Mouse (Mus musculus) MEL (cell line): ENCODE measurements around the gene Slc17a7. TPM values are rescaled to one million over a fixed set of nuclear protein-coding genes. Genes with fewer than 3 reads are reported as not detected.

Source experiments
- DNase-seq: peaks from one replicate; pipeline ENCODE4 v3.0.0; 2011; ENCODE audit warnings: low read depth, low spot score
- H3K27ac ChIP-seq: 2 replicates; pipeline ENCODE4 v1.5.1; 2012; ENCODE audit warnings: low read depth, mild to moderate bottlenecking, control low read depth, low read length, moderate library complexity; ENCODE audit not compliant: control insufficient read depth
- H3K27me3 ChIP-seq, 2 experiments: fragments of 150-350 bp in 1 of 2; sonication (generic) in 1 of 2; 2 replicates each; pipeline ENCODE4 v1.6.1; 2012; ENCODE audit warnings: low read length in 2 of 2, mild to moderate bottlenecking in 2 of 2, improper control_type of control experiment in 1 of 2, moderate library complexity in 1 of 2; ENCODE audit not compliant: insufficient read depth in 2 of 2, control insufficient read depth in 1 of 2
- H3K36me3 ChIP-seq, 2 experiments: 2 replicates each; pipeline ENCODE4 v1.6.1; 2012 to 2014; ENCODE audit warnings: low read length in 2 of 2, improper control_type of control experiment in 1 of 2, inconsistent platforms in 1 of 2, mild to moderate bottlenecking in 1 of 2; ENCODE audit not compliant: insufficient read depth in 2 of 2, control insufficient read depth in 1 of 2
- H3K4me1 ChIP-seq, 2 experiments: fragments of 150-350 bp in 1 of 2; sonication (generic) in 1 of 2; 2 replicates each; pipeline ENCODE4 v1.6.1; 2012; ENCODE audit warnings: low read length in 2 of 2, improper control_type of control experiment in 1 of 2, mild to moderate bottlenecking in 1 of 2; ENCODE audit not compliant: insufficient read depth in 2 of 2, control insufficient read depth in 1 of 2
- H3K4me3 ChIP-seq, 2 experiments: fragments of 150-350 bp in 1 of 2; sonication (generic) in 1 of 2; 2 replicates each; pipeline ENCODE4 v1.5.1; 2012; ENCODE audit warnings: low read depth in 2 of 2, low read length in 2 of 2, mild to moderate bottlenecking in 2 of 2, moderate library complexity in 2 of 2, control low read depth in 1 of 2, improper control_type of control experiment in 1 of 2; ENCODE audit not compliant: control insufficient read depth in 1 of 2, insufficient read depth in 1 of 2
- H3K79me2 ChIP-seq: 2 replicates; pipeline ENCODE4 v1.6.1; 2012; ENCODE audit warnings: mild to moderate bottlenecking, low read length, moderate library complexity; ENCODE audit not compliant: control insufficient read depth, poor library complexity, insufficient read depth
- H3K9ac ChIP-seq: 2 replicates; pipeline ENCODE4 v1.6.1; 2012; ENCODE audit warnings: low read depth, mild to moderate bottlenecking, control low read depth, low read length, moderate library complexity; ENCODE audit not compliant: control insufficient read depth, poor library complexity, severe bottlenecking
- H3K9me3 ChIP-seq: fragments of 150-350 bp; sonication (generic); replicated peaks from 2 replicates; pipeline ENCODE4 v1.6.1; 2012; ENCODE audit warnings: mild to moderate bottlenecking, low read length, improper control_type of control experiment, moderate library complexity; ENCODE audit not compliant: insufficient read depth
- CHD2 ChIP-seq: IDR thresholded peaks from 2 replicates; pipeline ENCODE4 v1.6.1; 2011; ENCODE audit warnings: low read length, improper control_type of control experiment
- CTCF ChIP-seq, 3 experiments: IDR thresholded peaks in 2 of 3; conservative IDR thresholded peaks in 1 of 3; 2 replicates each; pipeline ENCODE4 v1.5.1; 2011 to 2012; ENCODE audit warnings: low read length in 3 of 3, low read depth in 2 of 3, mild to moderate bottlenecking in 2 of 3, improper control_type of control experiment in 1 of 3, inconsistent platforms in 1 of 3, mixed read lengths in 1 of 3, moderate library complexity in 1 of 3; ENCODE audit not compliant: control insufficient read depth in 1 of 3, insufficient read depth in 1 of 3, poor library complexity in 1 of 3, severe bottlenecking in 1 of 3
- ETS1 ChIP-seq: IDR thresholded peaks from 2 replicates; pipeline ENCODE4 v1.6.1; 2012; ENCODE audit warnings: low read depth, mild to moderate bottlenecking, inconsistent platforms, low read length, improper control_type of control experiment, moderate library complexity
- JUND ChIP-seq: IDR thresholded peaks from 2 replicates; pipeline ENCODE4 v1.6.1; 2011; ENCODE audit warnings: low read depth, mild to moderate bottlenecking, improper control_type of control experiment, low read length
- MEF2A ChIP-seq: IDR thresholded peaks from 2 replicates; pipeline ENCODE4 v1.6.1; 2014; ENCODE audit warnings: low read depth, mild to moderate bottlenecking, inconsistent platforms, low read length, improper control_type of control experiment; ENCODE audit not compliant: poor library complexity, insufficient replicate concordance, severe bottlenecking; ENCODE audit errors: extremely low read depth
- NRF1 ChIP-seq: IDR thresholded peaks from 2 replicates; pipeline ENCODE4 v1.6.1; 2014; ENCODE audit warnings: low read depth, mild to moderate bottlenecking, inconsistent platforms, low read length, improper control_type of control experiment, moderate library complexity; ENCODE audit not compliant: poor library complexity, insufficient read depth, severe bottlenecking
- POLR2A ChIP-seq, 2 experiments: IDR thresholded peaks; 2 replicates each; pipeline ENCODE4 v1.6.1; 2011 to 2012; ENCODE audit warnings: low read length in 2 of 2, mild to moderate bottlenecking in 2 of 2, control low read depth in 1 of 2, improper control_type of control experiment in 1 of 2, low read depth in 1 of 2, moderate library complexity in 1 of 2; ENCODE audit not compliant: control insufficient read depth in 1 of 2, insufficient read depth in 1 of 2, poor library complexity in 1 of 2
- SMC3 ChIP-seq: IDR thresholded peaks from 2 replicates; pipeline ENCODE4 v1.6.1; 2011; ENCODE audit warnings: low read depth, low read length, improper control_type of control experiment
- UBTF ChIP-seq: IDR thresholded peaks from 2 replicates; pipeline ENCODE4 v1.6.1; 2012; ENCODE audit warnings: low read depth, mild to moderate bottlenecking, inconsistent platforms, low read length, improper control_type of control experiment, moderate library complexity, borderline replicate concordance; ENCODE audit not compliant: insufficient read depth
- polyA plus RNA-seq, 2 experiments: library from polyadenylated mRNA; stranded (reverse) in 1 of 2; unstranded in 1 of 2; fragments of >175 nt in 1 of 2; fragments of >200 nt in 1 of 2; gene quantifications; 2 replicates each; pipeline versions ENCODE4 v1.2.1 to v1.2.4; 2012; ENCODE audit warnings: low replicate concordance in 2 of 2, low read depth in 1 of 2; ENCODE audit not compliant: insufficient read length in 2 of 2, insufficient read depth in 1 of 2, missing spikeins in 1 of 2
- total RNA-seq: library from RNA; depleted of rRNA; stranded (reverse); fragments of 300-350 nt; gene quantifications from 2 replicates; pipeline ENCODE4 v1.2.3, GENCODE M21; 2012

Slc17a7 gene
- total and polyA plus RNA-seq, 3 experiments = 0.23 to 1.0 TPM; not detected in 1

DNA sequence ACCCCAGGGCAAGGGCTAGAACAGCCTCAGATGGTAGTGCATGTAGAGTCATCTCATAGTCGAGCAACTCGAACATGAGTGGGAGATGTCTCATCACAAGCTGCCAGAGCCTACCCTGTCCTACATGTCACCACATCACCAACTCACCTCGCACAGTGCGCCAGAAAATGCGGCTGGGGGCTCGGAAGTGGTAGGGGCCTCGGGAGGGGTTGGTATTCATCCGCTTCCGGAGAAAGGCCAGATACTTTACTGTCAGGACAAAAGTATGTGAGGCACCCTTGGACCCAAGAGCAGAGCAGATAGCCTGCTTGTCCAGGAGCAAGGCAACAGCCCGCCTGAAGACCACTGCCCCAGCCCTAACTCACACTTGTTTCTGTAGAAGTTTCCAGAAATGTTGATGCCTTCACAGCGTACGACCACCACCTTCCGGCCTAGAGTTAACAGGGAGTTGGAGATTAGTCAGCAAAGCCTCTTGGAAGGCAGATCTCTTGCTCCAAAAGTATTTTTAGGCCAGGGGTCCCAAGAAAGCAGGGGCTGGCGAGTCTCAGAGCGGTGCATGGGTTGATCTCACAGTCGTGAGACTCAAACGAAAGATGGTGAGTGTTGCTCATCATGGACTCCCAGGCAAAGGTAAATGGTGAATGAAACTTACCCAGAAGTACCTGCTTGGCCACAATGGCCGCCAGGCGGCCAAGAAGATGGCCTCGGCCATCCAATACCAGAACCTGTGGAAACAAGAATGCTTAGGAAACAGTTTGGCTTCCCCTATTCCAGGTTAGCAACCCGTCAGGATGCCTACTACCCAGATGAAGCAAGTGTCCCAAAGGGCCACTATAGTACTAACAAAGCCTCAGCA is 36.7 kb upstream of the Slc17a7 start:
- TF ChIP-seq MEF2A (no peak), CHD2 (no peak), POLR2A (IDR thresholded peaks at IDR 0.05; ENCODE audit: control insufficient read depth in 1 of 2, insufficient read depth in 1 of 2, low read depth in 1 of 2, low read length in 2 of 2, poor library complexity in 1 of 2) (peak in 1 of 2 experiments; percentile 50; a peak in 1 of 4 replicates), ETS1 (no peak), SMC3 (no peak), UBTF (no peak), CTCF (IDR thresholded peaks at IDR 0.05 in 2 of 3, conservative IDR thresholded peaks at IDR 0.05 in 1 of 3; ENCODE audit: control insufficient read depth in 1 of 3, insufficient read depth in 1 of 3, low read depth in 2 of 3, low read length in 3 of 3, poor library complexity in 1 of 3, severe bottlenecking in 1 of 3) (peak in 1 of 3 experiments; percentile 23; a peak in 1 of 6 replicates), NRF1 (no peak), JUND (no peak)
- peak; percentile 57 for DNase-seq
- H3K4me3 ChIP-seq = peak overlapping the region; percentile 87 to 91
- H3K9me3 ChIP-seq = no peaks in the 10 kb centered on the region
- H3K9ac ChIP-seq = peak overlapping the region; percentile 97
- H3K27me3 ChIP-seq = no peaks in the 10 kb centered on the region
- H3K36me3 ChIP-seq = peaks cover 14 to 18% of the 10 kb centered on the region in 2 experiments
- peaks cover 64% of the 10 kb centered on the region for H3K79me2 ChIP-seq
- peaks cover 0 to 13% of the 10 kb centered on the region in 2 experiments; a peak in 2 of 4 replicates for H3K4me1 ChIP-seq
- peak overlapping the region; percentile 93 for H3K27ac ChIP-seq

DNA sequence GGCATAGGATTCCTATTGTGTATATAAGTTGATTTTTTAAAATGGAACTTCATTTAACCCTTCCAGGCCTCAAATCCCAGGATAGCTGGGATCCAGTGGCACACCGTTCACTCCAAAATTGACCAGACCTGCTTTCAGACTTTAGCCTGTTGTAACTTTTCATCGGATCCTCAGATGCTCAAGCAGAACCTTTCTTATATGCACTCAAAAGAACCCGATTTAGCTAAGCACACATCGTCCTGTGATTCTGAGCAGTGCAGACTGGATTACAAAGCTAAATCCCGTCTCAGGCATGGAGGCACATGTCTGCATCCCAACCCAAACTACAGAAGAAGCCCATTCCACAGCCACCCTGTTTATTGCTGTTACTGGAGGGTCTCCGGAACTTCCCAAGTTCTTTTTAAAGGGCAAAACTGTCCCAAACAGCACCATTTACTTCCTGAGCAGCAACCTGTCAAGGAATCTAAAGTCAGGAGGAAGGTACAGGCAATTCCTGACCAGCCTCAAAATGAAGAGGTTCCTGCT is 36.0 kb upstream of the Slc17a7 start:
- peak overlapping the region; percentile 97 for H3K9ac ChIP-seq
- peak overlapping the region; percentile 93 for H3K27ac ChIP-seq
- peaks cover 12% of the 10 kb centered on the region in 2 experiments for H3K36me3 ChIP-seq
- H3K79me2 ChIP-seq = peaks cover 58% of the 10 kb centered on the region
- no peaks in the 10 kb centered on the region for H3K27me3 ChIP-seq
- TF ChIP-seq POLR2A (IDR thresholded peaks at IDR 0.05; ENCODE audit: control insufficient read depth in 1 of 2, insufficient read depth in 1 of 2, low read depth in 1 of 2, low read length in 2 of 2, poor library complexity in 1 of 2) (peak; percentile 2 to 15; a peak in 1 of 4 replicates), MEF2A (no peak)
- TF ChIP-seq, all 39 proteins: peak for 1
- peak; percentile 51 for DNase-seq
- Histone ChIP-seq H3K4me1 (peaks cover 0 to 9% of the 10 kb centered on the region in 2 experiments; a peak in 2 of 4 replicates), H3K9me3 (no peaks in the 10 kb centered on the region), H3K4me3 (peak overlapping the region; percentile 87 to 91)
